Mouse (Mus musculus) neural tube, embryonic 15.5 days (tissue): ENCODE measurements at regions not wholly inside any gene's neighbourhood (a gene's known extent, or its start where the extent isn't known, plus 50 kb on each side); places are given as distances from the start of the nearest gene placed in this dataset.
"Not testable (repeated sequence)": the region's sequence is repeated elsewhere in the genome, so short reads cannot be mapped to it uniquely, and the experiment has no call there.

Experiments used
- ATAC-seq: fragments of 200-750 bp; cut with Nextera tagmentation; 2 replicates; pipeline ENCODE4 v1.8.0; 2017; ENCODE audit warnings: mild to moderate bottlenecking, moderate TSS enrichment, moderate library complexity; ENCODE audit not compliant: low FRiP score
- H3K27ac ChIP-seq: fragments of 300-500 bp; sonication (generic); replicated peaks from 2 replicates; pipeline ENCODE4 v1.5.1; 2015; ENCODE audit warnings: mild to moderate bottlenecking, inconsistent platforms
- H3K27me3 ChIP-seq: fragments of 300-500 bp; sonication (generic); replicated peaks from 2 replicates; pipeline ENCODE4 v1.6.1; 2015; ENCODE audit warnings: inconsistent platforms
- H3K36me3 ChIP-seq: fragments of 300-500 bp; sonication (generic); 2 replicates; pipeline ENCODE4 v1.6.1; 2015; ENCODE audit warnings: inconsistent platforms
- H3K4me1 ChIP-seq: fragments of 300-500 bp; sonication (generic); 2 replicates; pipeline ENCODE4 v1.6.1; 2015; ENCODE audit warnings: inconsistent platforms
- H3K4me2 ChIP-seq: fragments of 300-500 bp; sonication (generic); 2 replicates; pipeline ENCODE4 v1.6.1; 2015; ENCODE audit warnings: inconsistent platforms, mild to moderate bottlenecking, moderate library complexity
- H3K4me3 ChIP-seq: fragments of 300-500 bp; sonication (generic); replicated peaks from 2 replicates; pipeline ENCODE4 v1.5.1; 2015; ENCODE audit warnings: mild to moderate bottlenecking, inconsistent platforms
- H3K9ac ChIP-seq: fragments of 300-500 bp; sonication (generic); replicated peaks from 2 replicates; pipeline ENCODE4 v1.6.1; 2015; ENCODE audit warnings: mild to moderate bottlenecking, inconsistent platforms
- H3K9me3 ChIP-seq: fragments of 300-500 bp; sonication (generic); replicated peaks from 2 replicates; pipeline ENCODE4 v1.6.1; 2016; ENCODE audit warnings: inconsistent platforms
- WGBS: fragments of 180-500 bp; shearing (Covaris S2); methylation state at CpG from one replicate; pipeline ENCODE4 v1.1.7; 2015; ENCODE audit warnings: mixed read lengths; 5-methylcytosine and 5-hydroxymethylcytosine counted together

GRCm38 (mm10) chr9:5424236-5424635 is 79.0 kb downstream of the Casp12 start:
- WGBS, result 91% methylated on average over 4 of the region's 4 CpGs
- Histone ChIP-seq H3K9me3 (no peaks in the 10 kb centered on the region), H3K4me2 (no peak overlapping the region), H3K9ac (no peak overlapping the region), H3K36me3 (no peaks in the 10 kb centered on the region), H3K27me3 (no peaks in the 10 kb centered on the region), H3K4me1 (no peaks in the 10 kb centered on the region), H3K4me3 (no peak overlapping the region), H3K27ac (no peak overlapping the region)
- ATAC-seq, result no peak

- Histone ChIP-seq H3K27ac (no peak overlapping the region), H3K4me1 (no peaks in the 10 kb centered on the region), H3K9me3 (0 out of 2 replicates have a peak, but pooled peaks cover 5% of the 10 kb centered on the region), H3K36me3 (no peaks in the 10 kb centered on the region), H3K4me3 (no peak overlapping the region), H3K27me3 (no peaks in the 10 kb centered on the region), H3K4me2 (no peak overlapping the region), H3K9ac (no peak overlapping the region)
- 84% methylated on average over 2 of the region's 2 CpGs for WGBS
- ATAC-seq, result no peak
These were observed 103.0 kb downstream of the Casp12 start for GRCm38 (mm10) chr9:5448180-5448579.

- ATAC-seq, result no peak
- Histone ChIP-seq H3K4me2 (no peak overlapping the region), H3K9ac (no peak overlapping the region), H3K36me3 (no peaks in the 10 kb centered on the region), H3K9me3 (no peaks in the 10 kb centered on the region), H3K27ac (no peak overlapping the region), H3K4me3 (no peak overlapping the region), H3K27me3 (no peaks in the 10 kb centered on the region), H3K4me1 (no peaks in the 10 kb centered on the region)
These were observed 111.4 kb downstream of the Casp12 start for GRCm38 (mm10) chr9:5456606-5457005.

- ATAC-seq, result no peak
- WGBS, result 89% methylated on average over 1 of the region's 1 CpGs
- H3K4me3 ChIP-seq, result no peak overlapping the region
- H3K36me3 ChIP-seq, result no peaks in the 10 kb centered on the region
- H3K27ac ChIP-seq, result no peak overlapping the region
- H3K27me3 ChIP-seq, result no peaks in the 10 kb centered on the region
- H3K4me2 ChIP-seq, result no peak overlapping the region
- H3K9ac ChIP-seq, result no peak overlapping the region
- H3K9me3 ChIP-seq, result no peaks in the 10 kb centered on the region
- H3K4me1 ChIP-seq, result no peaks in the 10 kb centered on the region
These were observed 126.8 kb downstream of the Casp12 start for GRCm38 (mm10) chr9:5472012-5472411.

GRCm38 (mm10) chr9:5474271-5474670 is 129.0 kb downstream of the Casp12 start:
- Histone ChIP-seq H3K27me3 (no peaks in the 10 kb centered on the region), H3K36me3 (no peaks in the 10 kb centered on the region), H3K9ac (no peak overlapping the region), H3K4me2 (no peak overlapping the region), H3K4me1 (no peaks in the 10 kb centered on the region), H3K9me3 (no peaks in the 10 kb centered on the region), H3K27ac (no peak overlapping the region), H3K4me3 (no peak overlapping the region)
- ATAC-seq, result no peak

- Histone ChIP-seq H3K36me3 (no peaks in the 10 kb centered on the region), H3K4me3 (no peak overlapping the region), H3K9ac (no peak overlapping the region), H3K9me3 (no peaks in the 10 kb centered on the region), H3K27me3 (no peaks in the 10 kb centered on the region), H3K4me2 (no peak overlapping the region), H3K4me1 (no peaks in the 10 kb centered on the region), H3K27ac (no peak overlapping the region)
- 93% methylated on average over 2 of the region's 2 CpGs for WGBS
- ATAC-seq, result no peak
These were observed 140.0 kb downstream of the Casp12 start for GRCm38 (mm10) chr9:5485258-5485657.

GRCm38 (mm10) chr9:5496837-5497236 is 151.6 kb downstream of the Casp12 start:
- Histone ChIP-seq H3K4me2 (no peak overlapping the region), H3K4me1 (no peaks in the 10 kb centered on the region), H3K36me3 (no peaks in the 10 kb centered on the region), H3K9ac (no peak overlapping the region), H3K27me3 (no peaks in the 10 kb centered on the region), H3K4me3 (no peak overlapping the region), H3K9me3 (no peaks in the 10 kb centered on the region), H3K27ac (no peak overlapping the region)
- no peak for ATAC-seq
- WGBS, result 76% methylated on average over 2 of the region's 2 CpGs

GRCm38 (mm10) chr9:5498306-5498705 is 153.1 kb downstream of the Casp12 start:
- Histone ChIP-seq H3K4me2 (no peak overlapping the region), H3K36me3 (no peaks in the 10 kb centered on the region), H3K27ac (no peak overlapping the region), H3K27me3 (no peaks in the 10 kb centered on the region), H3K4me3 (no peak overlapping the region), H3K4me1 (no peaks in the 10 kb centered on the region), H3K9ac (no peak overlapping the region), H3K9me3 (no peaks in the 10 kb centered on the region)
- no peak for ATAC-seq
- WGBS, result 64% methylated on average over 3 of the region's 3 CpGs

- ATAC-seq, result no peak
- H3K9me3 ChIP-seq, result 0 out of 2 replicates have a peak, but pooled peaks cover 4% of the 10 kb centered on the region
- no peak overlapping the region for H3K4me3 ChIP-seq
- no peaks in the 10 kb centered on the region for H3K36me3 ChIP-seq
- no peaks in the 10 kb centered on the region for H3K27me3 ChIP-seq
- no peak overlapping the region for H3K9ac ChIP-seq
- no peaks in the 10 kb centered on the region for H3K4me1 ChIP-seq
- H3K4me2 ChIP-seq, result no peak overlapping the region
- no peak overlapping the region for H3K27ac ChIP-seq
These were observed 180.6 kb downstream of the Casp12 start for GRCm38 (mm10) chr9:5525762-5526360.

GRCm38 (mm10) chr9:5542604-5543003 is 197.4 kb downstream of the Casp12 start:
- no peak overlapping the region for H3K27ac ChIP-seq
- H3K36me3 ChIP-seq, result no peaks in the 10 kb centered on the region
- 62% methylated on average over 1 of the region's 1 CpGs for WGBS
- H3K9ac ChIP-seq, result no peak overlapping the region
- no peaks in the 10 kb centered on the region for H3K9me3 ChIP-seq
- H3K4me3 ChIP-seq, result no peak overlapping the region
- H3K4me1 ChIP-seq, result no peaks in the 10 kb centered on the region
- ATAC-seq, result no peak
- H3K27me3 ChIP-seq, result no peaks in the 10 kb centered on the region
- no peak overlapping the region for H3K4me2 ChIP-seq

- H3K4me3 ChIP-seq, result no peak overlapping the region
- H3K9me3 ChIP-seq, result no peaks in the 10 kb centered on the region
- H3K4me1 ChIP-seq, result no peaks in the 10 kb centered on the region
- H3K27me3 ChIP-seq, result no peaks in the 10 kb centered on the region
- WGBS, result 93% methylated on average over 1 of the region's 1 CpGs
- ATAC-seq, result no peak
- H3K36me3 ChIP-seq, result no peaks in the 10 kb centered on the region
- H3K4me2 ChIP-seq, result no peak overlapping the region
- H3K27ac ChIP-seq, result no peak overlapping the region
- H3K9ac ChIP-seq, result no peak overlapping the region
These were observed 229.8 kb downstream of the Casp12 start for GRCm38 (mm10) chr9:5575072-5575471.

GRCm38 (mm10) chr9:5578168-5578567 is 232.9 kb downstream of the Casp12 start:
- ATAC-seq, H3K27ac ChIP-seq: not testable (repeated sequence)
- 91% methylated on average over 11 of the region's 11 CpGs for WGBS

More at GRCm38 (mm10) chr9:5578168-5578567, 232.9 kb downstream of the Casp12 start:
- H3K9me3 ChIP-seq, H3K27me3 ChIP-seq, H3K4me1 ChIP-seq, H3K4me3 ChIP-seq, H3K9ac ChIP-seq, H3K36me3 ChIP-seq, H3K4me2 ChIP-seq: not testable (repeated sequence)
